Mouse (Mus musculus): Measurements from ENCODE around the gene Gm45234.
A peak's percentile ranks its signal among the peaks of the same experiment; 100 is the strongest.
"Not testable (repeated sequence)": the region's sequence is repeated elsewhere in the genome, so short reads cannot be mapped to it uniquely, and the experiment has no call there.

The Gm45234 gene

DNA sequence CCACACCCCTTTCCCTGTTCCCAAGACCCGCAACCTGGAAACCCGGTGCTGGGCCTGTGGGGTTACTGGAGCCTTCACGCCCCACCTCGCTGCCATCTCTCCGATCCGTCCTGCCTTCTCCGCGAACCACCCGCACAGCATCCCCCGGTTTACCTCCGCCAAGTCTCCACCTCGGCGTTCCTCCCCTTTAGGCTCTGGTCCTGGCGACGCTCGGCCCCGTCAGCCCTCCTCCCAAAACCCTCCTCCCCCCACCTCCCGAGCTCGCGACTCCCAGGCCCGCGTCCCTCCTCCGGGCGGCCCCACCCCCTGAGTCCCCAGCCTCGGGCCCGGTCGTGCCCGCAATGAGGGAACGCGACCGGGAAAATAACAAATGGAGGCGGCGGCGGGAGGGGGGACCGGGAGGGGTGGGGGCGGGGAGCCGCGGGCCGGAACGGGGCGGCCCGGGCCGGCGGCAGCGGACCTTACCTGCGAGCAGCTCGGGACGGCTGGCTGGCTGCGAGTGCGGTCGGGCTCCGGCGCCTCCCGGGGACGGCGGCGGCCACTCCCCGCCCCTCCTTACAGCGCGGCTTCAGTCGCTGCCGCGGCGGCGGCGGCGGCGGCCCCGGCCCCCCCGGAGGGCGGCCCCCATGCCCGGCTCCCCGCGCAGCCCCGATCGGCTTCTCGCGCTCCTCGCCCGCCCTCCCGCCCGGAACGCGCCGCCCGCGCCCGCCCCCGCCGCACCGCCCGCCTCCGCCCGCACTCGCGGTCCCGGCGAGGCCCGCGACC lies at the start of gene Gm45234, which contains the start of gene Atn1:
TSS of gene Gm45234 (minus strand) at position 191 of the 765 bp plus-strand sequence.
TSS of gene Atn1 (minus strand) at position 694 of the 765 bp plus-strand sequence.
- DNase-seq = peak; percentile 76 to 78

DNA sequence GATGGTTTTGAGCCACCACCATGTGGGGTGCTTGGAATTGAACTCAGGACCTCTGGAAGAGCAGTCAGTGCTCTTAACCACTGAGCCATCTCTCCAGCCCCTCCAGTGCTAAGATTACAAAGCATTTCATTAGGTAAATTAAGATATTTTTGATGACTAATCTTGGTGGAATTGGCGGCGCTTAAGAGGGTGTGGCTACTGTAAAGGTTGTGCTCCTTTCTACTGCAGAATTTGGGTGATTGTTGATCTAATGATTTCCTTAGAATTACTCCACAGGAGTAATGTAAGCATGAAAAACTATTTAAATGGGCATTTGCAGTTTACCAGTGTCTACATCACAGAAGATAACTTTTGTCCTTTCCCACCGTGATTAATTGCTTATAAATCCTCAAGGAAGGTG lies 48.5 kb upstream of the Gm45234 start:
- peak in 1 of 2 experiments; percentile 0 for DNase-seq

DNA sequence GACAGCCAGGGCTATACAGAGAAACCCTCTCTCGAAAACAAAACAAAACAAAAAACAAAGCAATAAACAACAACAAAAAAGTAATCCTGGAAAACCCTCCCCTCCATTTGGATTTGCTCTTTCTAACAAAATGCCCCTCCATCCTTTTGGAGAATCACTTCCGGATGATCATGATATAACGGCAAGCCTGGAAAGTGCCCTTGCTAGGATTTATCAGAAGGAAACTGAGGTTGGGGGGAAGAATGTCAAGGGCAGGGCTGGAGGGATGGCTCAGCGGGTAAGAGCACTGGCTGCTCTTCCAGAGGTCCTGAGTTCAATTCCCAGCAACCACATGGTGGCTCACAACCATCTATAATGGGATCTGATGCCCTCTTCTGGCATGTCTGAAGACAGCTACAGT lies 47.9 kb upstream of the Gm45234 start:
- DNase-seq = not testable (repeated sequence)

DNA sequence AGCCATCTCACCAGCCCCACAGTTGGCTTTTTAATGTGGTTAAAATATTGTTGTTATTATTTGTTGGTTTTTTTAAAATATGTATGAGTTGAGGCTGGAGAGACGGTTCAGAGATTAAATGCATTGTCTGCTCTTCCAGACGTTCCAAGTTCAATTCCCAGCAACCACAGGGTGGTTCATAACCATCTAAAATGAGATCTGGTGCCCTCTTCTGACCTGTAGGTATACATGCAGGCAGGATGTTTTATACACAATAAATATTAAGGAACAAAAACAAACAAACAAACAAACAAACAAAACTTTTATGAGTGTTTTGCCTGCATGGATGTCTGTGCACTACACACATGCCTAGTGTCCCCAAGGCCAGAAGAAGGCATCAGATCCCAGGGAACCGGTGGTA lies 47.2 kb upstream of the Gm45234 start:
- DNase-seq = peak in 1 of 2 experiments; percentile 0

DNA sequence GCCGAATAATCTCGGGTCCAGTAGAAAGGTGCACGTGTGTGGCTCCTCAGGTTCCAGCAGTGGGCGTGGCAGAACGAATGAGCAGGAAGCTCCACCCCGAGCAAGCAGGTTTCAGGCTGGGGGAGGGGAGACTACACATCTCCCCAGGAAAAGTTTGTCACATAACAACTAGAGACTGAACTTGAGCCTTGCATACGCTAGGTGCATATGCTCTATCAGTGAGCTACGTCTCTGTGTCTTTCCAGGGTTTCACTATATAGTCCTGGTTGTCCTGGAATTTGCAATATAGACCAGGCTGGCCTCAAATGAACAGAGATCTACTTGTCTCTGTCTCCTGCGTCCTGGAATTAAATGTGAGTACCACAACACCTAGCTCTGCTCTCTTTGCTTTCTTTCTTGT lies 46.6 kb upstream of the Gm45234 start:
- DNase-seq = not testable (repeated sequence)

DNA sequence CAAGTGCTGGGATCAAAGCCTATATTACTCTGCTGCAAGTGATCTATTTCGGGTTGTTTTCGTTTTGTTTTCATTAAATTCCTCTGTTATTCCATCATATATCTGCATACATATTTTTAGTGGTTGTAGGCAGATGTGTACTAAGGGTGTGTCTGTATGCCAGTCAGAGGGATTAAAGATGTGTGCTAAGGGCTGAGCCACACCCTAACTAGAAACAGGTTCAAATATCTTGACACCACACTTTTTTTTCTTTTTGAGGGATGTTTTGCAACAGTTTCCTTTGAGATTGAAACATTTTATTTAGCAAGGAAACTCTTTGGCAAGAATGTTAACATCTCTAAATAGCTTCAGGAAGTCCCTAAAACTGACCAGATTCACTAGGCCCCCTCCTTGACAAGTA lies 40.4 kb upstream of the Gm45234 start:
- no peak for DNase-seq

DNA sequence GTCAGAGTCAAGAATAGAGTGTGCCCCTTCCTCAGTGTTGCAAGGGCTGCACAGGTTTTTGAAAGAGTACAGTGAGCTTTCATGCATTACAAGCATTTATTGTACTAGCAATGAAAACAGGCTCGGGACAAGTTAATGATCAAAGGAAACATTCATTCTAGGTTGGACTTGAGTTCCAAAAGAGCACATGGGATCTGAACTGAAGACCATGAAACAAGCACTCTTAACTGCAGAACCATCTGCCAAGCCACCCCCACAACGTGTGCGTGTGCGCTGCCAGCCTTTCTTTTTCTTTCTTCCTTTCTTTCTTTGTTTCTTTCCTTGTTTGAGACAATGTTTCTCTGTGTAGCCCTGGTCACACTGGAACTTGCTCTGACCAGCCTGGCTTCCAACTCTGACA lies 40.0 kb upstream of the Gm45234 start:
- DNase-seq = no peak

DNA sequence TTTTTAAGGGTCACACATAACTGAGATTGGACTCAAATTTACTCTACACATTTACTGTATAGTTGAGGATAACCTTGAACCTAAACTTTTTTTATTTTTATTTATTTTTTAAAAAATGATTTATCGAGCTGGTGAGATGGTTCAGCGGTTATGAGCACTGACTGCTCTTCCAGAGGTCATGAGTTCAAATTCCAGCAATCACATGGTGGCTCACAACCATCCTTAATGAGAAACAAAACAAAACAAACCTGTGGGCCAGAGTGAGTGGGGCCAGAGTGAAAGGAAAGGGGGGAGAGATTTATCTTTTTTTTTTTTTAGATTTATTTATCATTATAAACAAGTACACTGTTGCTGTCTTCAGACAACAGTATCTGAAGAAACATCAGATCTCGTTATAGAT lies 36.1 kb upstream of the Gm45234 start:
- no peak for DNase-seq

DNA sequence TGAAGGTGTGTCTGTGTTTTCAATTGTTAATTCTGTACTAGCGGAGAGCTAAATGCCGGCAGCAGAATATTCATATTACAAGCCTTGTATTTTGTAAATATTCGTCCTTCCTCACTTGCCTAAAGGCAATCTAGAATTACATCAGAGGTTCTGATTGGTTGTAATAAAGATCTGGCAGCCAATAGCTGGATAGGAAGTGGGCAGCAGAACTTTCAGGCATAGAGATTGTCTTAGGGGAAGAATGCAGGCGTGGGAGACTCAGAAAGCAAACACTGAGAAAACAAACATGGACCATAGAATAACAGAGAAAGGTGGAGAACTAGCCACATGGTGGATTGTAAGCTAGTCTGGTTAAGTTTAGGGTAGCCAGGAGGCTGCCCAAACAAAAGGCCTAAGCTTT lies 34.3 kb upstream of the Gm45234 start:
- no peak for DNase-seq

DNA sequence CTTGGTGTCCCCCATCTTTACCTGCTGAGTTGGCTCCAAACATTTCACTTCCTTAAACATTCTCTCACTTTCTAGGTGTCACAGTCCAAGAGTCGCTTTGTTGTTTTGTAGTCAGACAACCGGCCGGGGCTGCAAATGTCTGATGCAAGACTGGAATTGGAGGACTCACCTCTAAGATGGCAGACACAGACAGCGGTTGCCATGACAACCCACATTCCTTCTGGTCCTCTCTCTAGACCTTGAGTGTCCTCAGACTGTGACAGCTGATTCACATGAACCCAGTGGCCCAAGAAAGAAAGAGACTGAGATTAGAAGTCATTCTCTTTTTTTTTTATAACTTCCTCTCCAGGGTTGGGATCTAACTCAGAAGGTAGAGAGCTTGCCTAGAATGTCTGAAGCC lies 33.7 kb upstream of the Gm45234 start:
- peak in 1 of 2 experiments; percentile 1 for DNase-seq

DNA sequence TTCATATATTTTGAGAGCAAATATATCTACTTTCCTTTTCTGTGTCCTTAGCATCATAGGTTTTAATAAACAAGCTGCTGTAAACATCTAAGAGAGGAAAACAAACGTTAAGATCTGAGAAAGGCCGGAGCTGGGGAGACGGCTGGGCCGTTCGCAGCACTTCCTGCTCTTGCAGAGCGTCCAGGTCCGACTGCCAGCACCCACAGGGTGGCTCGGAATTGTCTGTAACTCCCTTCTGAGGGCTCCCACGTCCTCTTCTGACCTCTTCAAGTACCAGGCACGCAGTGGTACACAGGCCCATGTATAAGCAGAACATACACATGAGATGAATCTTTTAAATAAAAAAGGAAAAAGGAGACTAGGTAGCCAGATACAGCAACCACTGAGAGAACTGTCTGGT lies 31.9 kb upstream of the Gm45234 start:
- peak; percentile 41 to 47 for DNase-seq

DNA sequence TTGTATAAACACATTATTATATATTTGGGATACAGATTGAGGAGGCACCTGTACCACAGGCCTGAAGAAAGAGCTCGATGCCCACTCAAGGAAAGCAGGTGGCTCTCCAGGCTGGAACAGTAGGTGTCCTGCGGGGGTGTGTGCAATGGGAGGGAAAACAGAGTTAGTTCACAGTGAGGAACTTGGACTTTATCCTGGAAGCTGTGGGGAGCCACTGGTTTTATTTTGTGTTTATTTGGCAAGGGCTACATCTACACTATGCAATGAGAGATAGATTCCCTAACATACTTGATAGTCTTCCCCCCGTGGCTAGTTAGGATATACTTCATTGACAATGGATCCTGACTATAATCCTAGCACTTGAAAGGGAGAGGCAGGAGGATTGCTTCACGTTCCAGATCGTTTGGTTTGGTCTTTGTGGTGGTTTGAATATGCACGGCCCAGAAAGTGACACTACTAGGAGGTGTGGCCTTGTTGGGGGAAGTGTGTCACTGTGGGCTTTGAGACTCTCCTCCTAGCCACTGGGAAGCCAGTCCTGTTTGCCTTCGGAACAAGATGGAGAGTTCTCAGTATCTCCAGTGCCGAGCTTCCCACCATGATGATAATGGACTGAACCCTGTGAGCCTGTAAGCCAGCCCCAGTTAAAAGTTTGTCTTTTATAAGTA lies 31.1 kb upstream of the Gm45234 start:
- peak; percentile 85 to 89 for DNase-seq

DNA sequence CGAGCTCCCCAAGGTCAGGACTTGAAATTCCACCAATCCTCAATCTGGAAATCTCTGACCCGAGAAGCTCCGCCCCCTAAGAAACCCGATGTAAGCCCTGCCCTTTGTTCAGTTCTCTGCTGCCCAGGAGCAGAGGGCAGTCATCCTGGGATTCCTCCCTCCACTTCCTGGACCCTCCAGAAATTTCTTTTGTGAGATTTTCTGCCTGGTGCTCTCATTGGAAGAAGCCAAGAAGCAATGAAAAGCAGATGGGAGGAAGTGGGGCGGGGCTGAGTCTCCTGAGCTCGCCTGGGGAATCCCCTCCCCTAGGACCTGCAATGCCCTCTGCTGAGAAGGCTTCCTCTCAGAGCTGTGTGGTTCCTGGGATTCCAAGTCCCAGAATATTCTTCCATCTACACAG lies 26.6 kb upstream of the Gm45234 start:
- peak; percentile 6 to 9 for DNase-seq

DNA sequence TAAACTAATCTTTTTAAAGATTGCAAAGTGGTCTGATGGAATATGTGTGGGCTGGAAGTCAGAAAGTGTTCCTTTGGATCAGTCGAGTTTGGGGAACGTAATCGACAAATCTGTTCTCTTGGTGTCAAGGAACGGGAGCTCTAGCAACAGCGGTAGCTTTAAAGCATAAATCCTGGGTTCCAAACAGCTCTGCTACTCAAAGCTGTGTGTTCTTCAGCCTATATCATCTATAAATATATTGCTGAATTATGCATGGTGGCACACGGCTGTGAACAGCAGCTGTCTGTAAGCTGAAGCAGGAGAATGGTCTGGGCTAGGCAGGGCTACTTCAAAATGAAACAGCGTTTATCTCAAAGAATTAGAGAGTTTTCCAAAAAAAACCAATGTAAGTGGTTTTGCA lies 25.1 kb upstream of the Gm45234 start:
- peak in 1 of 2 experiments; percentile 0 for DNase-seq

DNA sequence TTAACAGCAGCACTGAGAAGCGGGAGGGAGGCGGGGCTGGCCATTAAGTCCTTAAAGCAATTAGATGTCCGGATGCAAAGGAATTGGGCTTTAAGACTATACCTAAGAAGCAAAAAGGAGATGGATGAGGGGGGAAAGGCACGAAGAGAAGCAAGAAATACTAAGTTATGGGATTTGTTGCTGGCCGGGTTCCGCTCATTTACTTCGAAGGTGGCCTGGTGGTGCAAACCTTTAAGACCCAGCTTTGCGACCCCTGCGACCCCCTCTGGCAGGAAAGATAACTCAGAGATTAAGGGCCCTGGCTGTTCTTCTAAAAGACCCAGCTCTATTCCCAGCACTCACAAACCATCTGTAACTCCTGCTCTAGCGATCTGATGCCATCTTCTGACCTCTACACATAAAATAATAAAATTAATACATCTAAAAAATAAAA lies 24.2 kb upstream of the Gm45234 start:
- no peak for DNase-seq

DNA sequence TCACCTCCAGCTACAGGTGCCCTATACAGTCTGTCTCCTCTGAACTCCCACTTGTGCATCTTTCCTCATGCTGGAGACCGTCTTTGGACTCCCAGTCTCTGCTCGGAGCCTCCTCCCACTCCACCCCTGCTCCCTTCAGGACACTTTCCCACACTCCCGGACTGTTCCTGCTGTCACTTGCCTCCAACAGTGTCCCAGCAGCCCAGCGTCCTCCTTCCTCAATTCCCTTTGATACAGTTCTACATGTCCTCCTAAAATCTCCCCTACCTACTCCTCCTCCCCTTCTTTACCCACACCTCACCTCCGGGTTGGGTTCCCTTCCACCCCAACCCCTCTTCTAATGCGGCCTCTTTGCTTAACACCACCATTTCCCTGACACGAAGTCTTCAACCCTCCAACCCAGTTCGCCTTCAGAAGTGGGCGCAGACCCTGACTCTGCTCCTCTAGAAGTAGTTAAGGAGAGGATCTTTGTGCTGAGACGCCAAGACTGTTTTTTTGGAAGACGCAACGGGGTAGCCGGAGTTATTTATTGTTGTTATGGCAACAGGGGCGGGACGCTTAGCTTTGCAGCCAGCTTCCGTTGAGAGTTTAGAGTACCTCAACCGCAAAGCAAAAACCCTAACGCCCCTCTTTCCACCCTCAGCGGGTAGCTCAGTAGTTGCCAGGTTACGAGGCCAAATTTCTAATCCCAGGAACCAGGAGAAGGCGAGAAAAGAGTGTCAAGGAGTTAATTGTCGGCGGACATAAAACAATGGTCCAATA lies 23.6 kb upstream of the Gm45234 start, which contains the start of gene Lrrc23:
TSS of gene Lrrc23 (minus strand) at position 506 of the 762 bp plus-strand sequence.
- peak; percentile 29 to 40 for DNase-seq

DNA sequence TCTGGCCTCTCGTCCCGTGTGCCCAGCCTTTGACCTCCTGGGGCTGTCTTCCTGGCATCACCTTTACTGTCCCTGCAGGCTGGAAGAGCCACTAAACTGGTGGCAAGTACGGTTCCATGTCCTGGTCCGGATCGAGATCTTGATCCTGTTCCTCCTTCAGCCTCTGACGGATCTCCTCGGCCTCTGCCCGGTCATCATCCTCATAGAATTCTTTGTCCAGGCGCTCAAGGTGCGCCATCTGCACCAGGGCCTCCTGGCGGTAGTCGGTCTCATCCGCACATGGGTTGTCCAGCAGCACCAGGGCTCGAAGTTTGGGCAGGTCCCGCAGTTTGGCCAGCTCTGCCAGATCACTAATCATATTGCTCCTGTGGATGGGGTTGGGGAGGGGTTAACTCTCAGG lies 14.7 kb upstream of the Gm45234 start:
- DNase-seq = peak; percentile 56 to 62

DNA sequence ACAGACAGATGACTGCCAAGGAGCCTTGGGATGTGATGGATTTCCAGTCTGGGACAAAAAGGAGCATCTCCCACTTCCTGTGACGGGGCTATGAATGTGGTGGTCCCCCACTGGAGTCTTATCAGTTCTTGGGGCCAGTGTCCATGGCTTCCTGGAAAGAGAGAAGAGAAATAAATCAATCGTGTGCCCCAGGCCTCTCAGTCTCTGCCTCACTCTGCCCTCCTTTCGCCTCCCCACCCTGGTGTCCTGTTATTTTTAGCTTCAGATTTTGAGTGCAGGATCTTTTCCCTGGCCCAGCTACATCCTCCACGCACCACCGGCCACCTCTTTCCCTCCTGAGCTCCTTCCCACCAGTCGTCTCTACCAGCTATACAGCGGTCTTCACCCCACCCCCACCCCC lies 14.2 kb upstream of the Gm45234 start:
- DNase-seq = peak; percentile 43 to 54

DNA sequence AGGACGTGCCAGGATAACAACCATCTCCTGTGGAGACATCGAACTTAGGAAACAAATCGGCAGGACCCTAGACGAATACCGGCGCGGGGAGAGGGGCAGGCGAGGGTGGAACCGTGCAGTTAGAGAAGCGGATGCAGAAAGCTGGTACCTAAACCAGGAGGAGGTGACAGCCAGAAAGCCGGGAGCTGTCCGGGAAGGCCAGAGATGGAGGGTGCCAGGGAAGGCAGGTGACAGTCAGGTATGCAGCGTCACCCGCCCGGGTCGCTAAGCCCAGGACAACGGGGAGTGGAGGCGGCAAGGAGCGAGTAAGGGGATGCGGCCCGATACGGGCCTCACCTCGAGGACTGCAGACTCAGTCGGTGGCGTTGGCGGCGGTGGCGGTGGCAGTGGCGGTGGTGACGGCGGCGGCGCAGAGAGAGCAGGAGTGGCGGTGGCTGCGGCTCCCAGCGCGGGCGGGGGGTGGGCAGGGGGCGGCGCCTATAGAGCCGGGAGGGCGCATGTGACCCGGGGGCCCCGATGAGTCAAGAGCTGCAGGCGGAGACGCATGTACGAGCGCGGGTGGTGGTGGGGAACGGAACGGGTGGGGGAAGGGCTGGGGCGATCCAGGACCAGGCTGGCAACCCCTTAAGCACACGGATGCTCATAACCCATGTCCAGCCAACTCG lies 13.4 kb upstream of the Gm45234 start, which contains the start of gene Eno2:
TSS of gene Eno2 (minus strand) at position 573 of the 665 bp plus-strand sequence.
- peak; percentile 83 to 84 for DNase-seq

DNA sequence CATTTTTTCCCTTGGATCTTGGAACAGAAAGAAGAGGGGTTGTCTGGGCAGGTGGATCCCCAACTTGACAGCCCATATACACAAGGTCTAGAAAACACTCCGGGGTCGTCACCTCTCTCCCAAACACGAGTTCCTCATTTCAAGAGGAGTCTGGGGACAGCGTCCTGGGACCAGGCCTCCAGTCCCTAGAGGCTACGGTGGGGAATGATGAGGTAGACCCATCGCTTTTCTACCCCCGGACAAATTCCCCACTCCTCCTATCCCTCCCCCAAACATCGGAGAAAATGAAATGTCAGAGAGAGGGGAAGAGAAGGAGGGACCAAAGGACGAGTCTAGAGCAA lies 12.9 kb upstream of the Gm45234 start:
- DNase-seq = no peak

DNA sequence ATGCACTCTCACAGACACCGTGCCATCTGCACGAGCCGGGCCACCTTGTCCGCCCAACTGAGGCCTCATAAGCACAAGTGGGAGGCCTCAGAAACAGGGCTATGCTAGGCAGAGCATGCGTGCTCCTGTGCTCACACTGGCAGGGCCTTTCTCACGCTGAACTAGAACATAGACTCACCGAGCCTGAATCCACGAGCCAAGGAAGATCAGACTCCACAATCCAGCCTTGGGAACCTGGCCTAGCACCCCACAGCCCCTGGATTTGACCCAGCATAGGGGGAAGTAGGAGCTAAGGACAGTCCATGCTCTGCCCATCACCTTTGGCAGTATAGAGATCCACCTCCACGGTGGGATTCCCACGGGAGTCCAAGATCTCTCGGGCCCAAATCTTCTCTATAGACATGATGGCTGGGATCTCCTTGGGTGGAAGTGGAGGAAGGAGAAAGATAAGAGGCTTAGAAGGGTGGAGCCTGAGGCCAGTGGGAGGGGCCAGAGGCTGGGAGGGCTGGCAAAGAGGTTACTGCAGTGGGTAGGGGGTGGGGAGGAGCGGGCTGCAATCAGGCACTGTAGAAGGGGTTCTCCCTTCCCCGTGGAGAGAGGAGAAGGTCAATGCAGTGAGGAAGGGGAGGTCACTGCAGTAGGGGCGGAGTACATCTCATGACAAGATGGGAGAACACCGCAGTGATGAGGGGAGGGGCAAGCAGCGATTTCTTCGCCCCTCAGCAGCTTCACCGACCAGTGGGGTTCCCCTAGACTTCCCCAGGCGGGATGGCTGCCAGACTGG lies 12.3 kb upstream of the Gm45234 start:
- DNase-seq = peak; percentile 74 to 77

DNA sequence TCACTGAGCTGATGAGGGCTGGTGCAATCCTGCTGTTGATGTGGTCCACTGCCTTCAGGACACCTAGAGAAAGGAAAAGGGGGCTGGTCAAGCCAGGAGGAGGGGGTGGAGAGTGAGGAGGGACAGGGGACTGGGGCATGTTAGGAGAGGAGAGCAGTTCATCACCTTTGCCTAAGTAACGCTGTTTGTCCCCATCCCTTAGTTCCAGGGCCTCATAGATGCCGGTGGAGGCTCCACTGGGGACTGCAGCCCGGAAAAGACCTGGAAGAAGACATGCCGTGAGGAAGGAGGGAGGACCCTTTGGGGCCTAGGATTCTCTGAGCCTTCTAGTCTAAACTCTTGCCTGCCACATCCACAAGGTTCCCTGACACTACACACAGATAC lies 11.7 kb upstream of the Gm45234 start:
- DNase-seq = no peak
